Mouse (Mus musculus) erythroblast, embryonic 14.5 days (primary cell): Measurements from ENCODE around the gene Lix1l. TPM values are rescaled to one million over a fixed set of nuclear protein-coding genes. Genes with fewer than 3 reads are reported as not detected.
A peak's percentile ranks its signal among the peaks of the same experiment; 100 is the strongest.
"Not testable (repeated sequence)": the region's sequence is repeated elsewhere in the genome, so short reads cannot be mapped to it uniquely, and the experiment has no call there.

ENCODE experiments used
- H3K27me3 ChIP-seq: 2 replicates; pipeline ENCODE4 v1.6.1; 2012; ENCODE audit warnings: inconsistent platforms; ENCODE audit not compliant: control insufficient read depth
- H3K36me3 ChIP-seq: 2 replicates; pipeline ENCODE4 v1.6.1; 2012; ENCODE audit warnings: mild to moderate bottlenecking, inconsistent platforms; ENCODE audit not compliant: control insufficient read depth
- H3K4me1 ChIP-seq: 2 replicates; pipeline ENCODE4 v1.6.1; 2012; ENCODE audit warnings: inconsistent platforms; ENCODE audit not compliant: control insufficient read depth
- H3K4me3 ChIP-seq: replicated peaks from 2 replicates; pipeline ENCODE3; 2012; ENCODE audit warnings: moderate library complexity, mild to moderate bottlenecking, inconsistent platforms
- H3K9me3 ChIP-seq: 2 replicates; pipeline ENCODE4 v1.6.1; 2012; ENCODE audit warnings: low read length, inconsistent platforms, mixed read lengths; ENCODE audit not compliant: control insufficient read depth
- GATA1 ChIP-seq: IDR thresholded peaks from 2 replicates; pipeline ENCODE4 v1.6.1; 2012; ENCODE audit warnings: low read length, inconsistent platforms, mixed read lengths
- TAL1 ChIP-seq: IDR thresholded peaks from 3 replicates; pipeline ENCODE4 v1.6.1; 2012; ENCODE audit warnings: low read length, inconsistent platforms, mixed read lengths
- polyA plus RNA-seq: library from polyadenylated mRNA; stranded (reverse); fragments of >175 nt; gene quantifications from 2 replicates; pipeline ENCODE4 v1.2.3, GENCODE M21; 2012

The Lix1l gene
- polyA plus RNA-seq, 1 experiment: 0.01 TPM

- TF ChIP-seq GATA1 (no peak), TAL1 (no peak)
- H3K36me3 ChIP-seq: peaks cover 59% of the 10 kb centered on the region
- peak within 1 kb of the TSS; percentile 83 for H3K4me3 ChIP-seq
These were observed 34.3 kb downstream of the Lix1l start, which contains the start of the genes Pex11b and Gm42957 for GRCm38 (mm10) chr3:96634928-96635879. Gene Pex11b, plus strand, starts transcription at chr3:96635376. Gene Gm42957, plus strand, starts transcription at chr3:96635474.

DNA sequence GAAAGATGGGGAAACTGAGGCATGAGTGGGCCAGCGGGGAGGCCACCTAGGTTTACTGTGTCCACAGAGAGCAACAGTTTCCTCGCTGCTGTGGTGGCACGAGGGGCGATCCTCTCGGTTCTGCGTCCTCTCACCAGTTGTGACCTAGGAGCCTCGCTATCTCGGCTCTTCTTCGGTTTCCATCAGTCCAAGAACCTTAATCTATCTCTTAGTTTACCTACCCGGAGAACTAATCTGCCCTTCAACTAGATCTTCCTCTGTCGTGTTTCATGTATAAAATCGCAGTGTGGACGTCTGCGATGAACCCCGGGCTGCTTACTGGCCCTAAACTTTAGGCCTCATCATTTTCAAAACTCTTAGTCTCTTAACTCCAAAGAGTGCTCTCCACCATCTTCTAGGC is 35.0 kb downstream of the Lix1l start:
- Histone ChIP-seq H3K9me3 (no peaks in the 10 kb centered on the region), H3K4me1 (peaks cover 47% of the 10 kb centered on the region), H3K27me3 (no peaks in the 10 kb centered on the region), H3K4me3 (peak overlapping the region; percentile 83), H3K36me3 (peaks cover 57% of the 10 kb centered on the region)
- TF ChIP-seq GATA1 (no peak), TAL1 (no peak)

More at GRCm38 (mm10) chr3:96634928-96635879, 34.3 kb downstream of the Lix1l start, which contains the start of the genes Pex11b and Gm42957:
- Histone ChIP-seq H3K27me3 (no peaks in the 10 kb centered on the region), H3K4me1 (peaks cover 54% of the 10 kb centered on the region), H3K9me3 (no peaks in the 10 kb centered on the region)

GRCm38 (mm10) chr3:96636448-96636847 is 35.5 kb downstream of the Lix1l start:
- H3K36me3 ChIP-seq: peaks cover 53% of the 10 kb centered on the region
- H3K4me3 ChIP-seq: peak overlapping the region; percentile 83
- TF ChIP-seq GATA1: no peak
- H3K4me1 ChIP-seq: peaks cover 42% of the 10 kb centered on the region
- no peaks in the 10 kb centered on the region for H3K9me3 ChIP-seq
- H3K27me3 ChIP-seq: no peaks in the 10 kb centered on the region

- Histone ChIP-seq H3K9me3 (no peaks in the 10 kb centered on the region), H3K4me1 (peaks cover 31% of the 10 kb centered on the region), H3K27me3 (no peaks in the 10 kb centered on the region), H3K36me3 (peaks cover 43% of the 10 kb centered on the region), H3K4me3 (no peak overlapping the region)
- no peak for TF ChIP-seq GATA1
- no peak for TF ChIP-seq TAL1
These were observed 38.3 kb downstream of the Lix1l start for GRCm38 (mm10) chr3:96639219-96639618.

- Histone ChIP-seq H3K9me3 (no peaks in the 10 kb centered on the region), H3K4me3 (no peak within 1 kb of the TSS), H3K4me1 (peaks cover under 1% of the 10 kb centered on the region; the same call in 1 of the 2 replicates), H3K36me3 (peaks cover 23% of the 10 kb centered on the region), H3K27me3 (no peaks in the 10 kb centered on the region)
- TF ChIP-seq TAL1 (no peak), GATA1 (no peak)
These were observed 44.2 kb downstream of the Lix1l start, which contains the start of gene Itga10 for GRCm38 (mm10) chr3:96645018-96645649. Gene Itga10, plus strand, starts transcription at chr3:96645584.

- Histone ChIP-seq H3K9me3 (no peaks in the 10 kb centered on the region), H3K4me3 (no peak overlapping the region), H3K4me1 (no peaks in the 10 kb centered on the region), H3K36me3 (peaks cover 19% of the 10 kb centered on the region), H3K27me3 (no peaks in the 10 kb centered on the region)
- TF ChIP-seq TAL1 (no peak), GATA1 (no peak)
These were observed 46.4 kb downstream of the Lix1l start for GRCm38 (mm10) chr3:96647365-96647764.

DNA sequence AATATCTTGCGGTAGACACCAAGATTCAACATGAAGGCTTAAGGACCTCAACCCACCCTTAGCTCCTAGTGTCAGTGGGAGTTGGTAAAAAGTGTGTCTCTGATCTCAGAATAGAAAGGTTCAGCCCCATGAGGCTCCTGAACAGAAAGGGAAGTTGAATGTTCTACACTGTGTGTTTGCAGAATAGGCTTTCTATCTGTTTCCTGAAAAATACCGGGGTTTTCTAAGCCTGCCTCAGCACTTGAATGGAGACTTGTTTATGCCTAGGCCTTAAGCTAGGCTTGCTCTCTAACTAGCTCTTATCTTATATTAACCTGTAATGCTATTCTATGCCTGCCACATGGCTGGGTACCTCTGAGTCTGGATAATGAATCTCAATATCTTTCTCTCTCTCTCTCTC is 60.0 kb downstream of the Lix1l start:
- H3K4me3 ChIP-seq: no peak overlapping the region
- 0 out of 2 replicates have a peak, but pooled peaks cover 2% of the 10 kb centered on the region for H3K27me3 ChIP-seq
- H3K4me1 ChIP-seq: peaks cover 5% of the 10 kb centered on the region
- no peaks in the 10 kb centered on the region for H3K9me3 ChIP-seq
- TF ChIP-seq TAL1: no peak
- TF ChIP-seq GATA1: no peak
- no peaks in the 10 kb centered on the region for H3K36me3 ChIP-seq

GRCm38 (mm10) chr3:96662731-96663316 is 61.9 kb downstream of the Lix1l start:
- Histone ChIP-seq H3K4me3 (no peak overlapping the region), H3K9me3 (no peaks in the 10 kb centered on the region), H3K36me3 (no peaks in the 10 kb centered on the region), H3K4me1 (peaks cover 5% of the 10 kb centered on the region), H3K27me3 (0 out of 2 replicates have a peak, but pooled peaks cover 2% of the 10 kb centered on the region)
- TF ChIP-seq GATA1: no peak

GRCm38 (mm10) chr3:96663432-96664239 is 62.7 kb downstream of the Lix1l start:
- Histone ChIP-seq H3K4me1 (peaks cover 5% of the 10 kb centered on the region), H3K4me3 (no peak overlapping the region), H3K9me3 (no peaks in the 10 kb centered on the region), H3K36me3 (no peaks in the 10 kb centered on the region), H3K27me3 (0 out of 2 replicates have a peak, but pooled peaks cover 2% of the 10 kb centered on the region)
- TF ChIP-seq GATA1 (no peak), TAL1 (no peak)

DNA sequence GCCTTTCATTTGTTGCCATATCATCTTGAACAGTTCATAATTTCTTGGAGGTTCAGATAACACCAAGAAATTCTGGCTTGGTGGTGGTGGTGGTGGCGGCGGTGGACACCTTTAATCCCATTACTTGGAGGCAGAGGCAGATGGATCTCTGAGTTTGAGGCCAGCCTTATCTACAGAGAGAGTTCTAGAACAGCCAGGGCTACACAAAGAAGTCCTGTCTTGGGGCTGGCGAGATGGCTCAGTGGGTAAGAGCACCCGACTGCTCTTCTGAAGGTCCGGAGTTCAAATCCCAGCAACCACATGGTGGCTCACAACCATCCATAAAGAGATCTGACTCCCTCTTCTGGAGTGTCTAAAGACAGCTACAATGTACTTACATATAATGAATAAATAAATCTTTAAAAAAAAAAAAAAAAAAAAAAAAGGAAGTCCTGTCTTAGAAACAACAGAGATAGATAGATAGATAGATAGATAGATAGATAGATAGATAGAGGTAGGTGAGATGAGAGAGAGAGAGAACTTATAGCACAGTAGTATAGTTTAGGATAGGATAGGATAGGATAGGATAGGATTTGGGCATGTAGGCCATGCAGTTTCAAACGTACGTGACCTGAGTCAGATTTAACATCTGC is 64.9 kb downstream of the Lix1l start:
- peaks cover 18% of the 10 kb centered on the region for H3K27me3 ChIP-seq

More for the DNA sequence above, 64.9 kb downstream of the Lix1l start:
- not testable (repeated sequence) for H3K36me3 ChIP-seq, H3K9me3 ChIP-seq, H3K4me3 ChIP-seq
- peaks cover 17% of the 10 kb centered on the region for H3K4me1 ChIP-seq
